Mouse (Mus musculus) heart, embryonic 14.5 days (tissue): ENCODE measurements around the gene Eid2. TPM values are rescaled to one million over a fixed set of nuclear protein-coding genes. Genes with fewer than 3 reads are reported as not detected.
A peak's percentile ranks its signal among the peaks of the same experiment; 100 is the strongest.

Experiments used
- ATAC-seq: fragments of 200-750 bp; cut with Nextera tagmentation; 2 replicates; pipeline ENCODE4 v1.8.0; 2017; ENCODE audit warnings: low read depth, moderate TSS enrichment; ENCODE audit not compliant: insufficient number of reproducible peaks, insufficient read depth, low FRiP score
- H3K27ac ChIP-seq, 2 experiments: fragments of 200-500 bp in 1 of 2; fragments of 300-500 bp in 1 of 2; sonication (generic) in 1 of 2; replicated peaks in 1 of 2; 2 replicates each; pipeline ENCODE4 v1.5.1; 2012 to 2014; ENCODE audit warnings: low read depth in 2 of 2, low read length in 2 of 2, control low read depth in 1 of 2, mild to moderate bottlenecking in 1 of 2, mixed read lengths in 1 of 2; ENCODE audit not compliant: control insufficient read depth in 1 of 2, insufficient read depth in 1 of 2
- H3K27me3 ChIP-seq: fragments of 300-500 bp; sonication (generic); 2 replicates; pipeline ENCODE4 v1.6.1; 2014; ENCODE audit warnings: mild to moderate bottlenecking, low read length, control low read depth; ENCODE audit not compliant: control insufficient read depth, insufficient read depth
- H3K36me3 ChIP-seq: fragments of 300-500 bp; sonication (generic); 2 replicates; pipeline ENCODE4 v1.6.1; 2014; ENCODE audit warnings: mild to moderate bottlenecking, control low read depth, low read length, mixed read lengths; ENCODE audit not compliant: control insufficient read depth, insufficient read depth
- H3K4me1 ChIP-seq, 2 experiments: fragments of 200-500 bp in 1 of 2; fragments of 300-500 bp in 1 of 2; sonication (generic) in 1 of 2; 2 replicates each; pipeline ENCODE4 v1.6.1; 2012 to 2014; ENCODE audit warnings: low read length in 2 of 2, control low read depth in 1 of 2, mixed read lengths in 1 of 2; ENCODE audit not compliant: control insufficient read depth in 2 of 2, insufficient read depth in 2 of 2
- H3K4me2 ChIP-seq: fragments of 300-500 bp; sonication (generic); 2 replicates; pipeline ENCODE4 v1.6.1; 2014; ENCODE audit warnings: mild to moderate bottlenecking, low read length
- H3K4me3 ChIP-seq, 2 experiments: fragments of 200-500 bp in 1 of 2; fragments of 300-500 bp in 1 of 2; sonication (generic) in 1 of 2; 2 replicates each; pipeline ENCODE4 v1.5.1; 2012 to 2014; ENCODE audit warnings: low read length in 2 of 2, mild to moderate bottlenecking in 2 of 2, control low read depth in 1 of 2, low read depth in 1 of 2, moderate library complexity in 1 of 2; ENCODE audit not compliant: control insufficient read depth in 1 of 2, insufficient read depth in 1 of 2
- H3K9ac ChIP-seq: fragments of 300-500 bp; sonication (generic); 2 replicates; pipeline ENCODE4 v1.6.1; 2014; ENCODE audit warnings: mild to moderate bottlenecking, low read length
- H3K9me3 ChIP-seq: fragments of 300-500 bp; sonication (generic); 2 replicates; pipeline ENCODE4 v1.6.1; 2016; ENCODE audit warnings: low read length, control low read depth; ENCODE audit not compliant: control insufficient read depth
- WGBS: fragments of 180-500 bp; shearing (Covaris S2); extraction: QIAGEN DNeasy Blood & Tissue Kit; methylation state at CpG from one replicate; pipeline ENCODE4 v1.1.7; 2014; 5-methylcytosine and 5-hydroxymethylcytosine counted together
- polyA plus RNA-seq: library from polyadenylated mRNA; unstranded; fragments of >200 nt; fragmentation: Nextera tagmentation; extraction: Ambion mirVana; gene quantifications from 2 replicates; pipeline ENCODE4 v1.2.1, GENCODE M21; 2014

Eid2 gene
- polyA plus RNA-seq, 1 experiment from 2014 or later = 10.3 TPM

DNA sequence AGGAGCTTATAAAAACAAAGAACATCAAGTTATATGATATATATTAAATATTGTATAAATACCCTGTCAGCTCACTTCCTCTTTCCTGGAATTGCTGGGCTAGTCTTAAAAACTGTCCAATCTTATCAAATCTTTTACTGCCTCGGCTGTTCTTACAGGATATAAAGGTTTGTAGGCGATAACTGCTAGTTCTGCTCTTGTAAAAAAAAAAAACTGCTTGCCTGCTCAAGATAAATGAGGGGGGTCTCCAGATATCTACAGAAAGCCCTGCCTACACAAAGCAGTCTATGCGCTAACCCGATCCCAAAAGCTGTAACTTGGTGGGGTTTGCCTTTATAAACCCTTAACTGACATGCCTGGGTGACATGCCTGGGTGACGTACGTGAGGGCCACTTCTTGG lies 13.1 kb upstream of the Eid2 start:
- H3K9ac ChIP-seq = no peak overlapping the region
- H3K9me3 ChIP-seq = peaks cover 5% of the 10 kb centered on the region
- ATAC-seq = no peak
- H3K4me2 ChIP-seq = no peak overlapping the region
- no peak overlapping the region for H3K4me3 ChIP-seq
- no peak overlapping the region for H3K27ac ChIP-seq
- H3K27me3 ChIP-seq = no peaks in the 10 kb centered on the region
- H3K4me1 ChIP-seq = no peaks in the 10 kb centered on the region
- WGBS = 79% methylated on average over 6 of the region's 6 CpGs
- H3K36me3 ChIP-seq = no peaks in the 10 kb centered on the region

DNA sequence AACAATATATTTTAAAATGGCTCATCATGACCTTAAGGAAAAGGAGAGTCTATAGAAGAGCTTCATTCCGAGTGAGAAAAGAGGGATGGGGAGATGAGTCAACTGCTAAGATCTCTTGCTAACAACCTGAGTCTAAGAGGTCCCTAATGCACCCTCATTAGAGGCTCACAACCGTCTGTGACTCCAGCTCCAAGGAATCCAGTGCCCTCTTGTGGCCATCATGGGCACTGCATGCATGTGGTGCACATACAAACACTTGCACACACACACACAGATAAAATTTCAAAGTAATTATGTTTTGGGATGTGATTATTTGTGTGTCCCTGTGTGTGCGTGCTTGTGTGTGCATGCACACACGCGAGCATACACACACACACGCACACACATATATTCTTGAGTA lies 12.2 kb upstream of the Eid2 start:
- no peak overlapping the region for H3K4me2 ChIP-seq
- ATAC-seq = no peak
- H3K4me3 ChIP-seq = no peak overlapping the region
- no peak overlapping the region for H3K9ac ChIP-seq
- WGBS = 81% methylated on average over 6 of the region's 6 CpGs
- H3K27ac ChIP-seq = no peak overlapping the region
- H3K4me1 ChIP-seq = no peaks in the 10 kb centered on the region
- peaks cover 5% of the 10 kb centered on the region for H3K9me3 ChIP-seq
- no peaks in the 10 kb centered on the region for H3K36me3 ChIP-seq
- no peaks in the 10 kb centered on the region for H3K27me3 ChIP-seq

DNA sequence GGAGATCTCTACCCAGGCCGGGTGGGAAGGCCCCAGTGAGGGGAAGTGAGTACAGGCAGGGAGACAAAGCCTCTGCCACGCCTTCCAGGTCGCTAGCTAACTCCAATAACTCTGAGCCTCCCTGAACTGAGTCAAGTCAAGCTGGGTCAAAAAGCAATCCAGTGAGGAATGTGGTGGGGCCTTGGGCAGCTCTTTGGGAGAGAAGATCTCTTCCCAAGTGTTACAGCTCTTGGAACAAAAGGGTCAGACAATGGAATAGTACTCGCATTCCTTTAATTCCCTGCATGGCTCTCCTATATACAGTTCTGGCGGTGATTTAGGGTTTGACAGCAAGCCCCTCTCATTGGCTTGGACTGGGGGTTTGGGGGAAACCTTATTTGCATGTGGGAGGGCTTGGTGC lies 4.8 kb upstream of the Eid2 start:
- Histone ChIP-seq H3K4me3 (no peak overlapping the region), H3K36me3 (no peaks in the 10 kb centered on the region), H3K4me1 (no peaks in the 10 kb centered on the region), H3K27me3 (no peaks in the 10 kb centered on the region), H3K27ac (no peak overlapping the region), H3K9ac (no peak overlapping the region), H3K4me2 (no peak overlapping the region), H3K9me3 (no peaks in the 10 kb centered on the region)
- 56% methylated on average over 5 of the region's 5 CpGs for WGBS
- no peak for ATAC-seq

DNA sequence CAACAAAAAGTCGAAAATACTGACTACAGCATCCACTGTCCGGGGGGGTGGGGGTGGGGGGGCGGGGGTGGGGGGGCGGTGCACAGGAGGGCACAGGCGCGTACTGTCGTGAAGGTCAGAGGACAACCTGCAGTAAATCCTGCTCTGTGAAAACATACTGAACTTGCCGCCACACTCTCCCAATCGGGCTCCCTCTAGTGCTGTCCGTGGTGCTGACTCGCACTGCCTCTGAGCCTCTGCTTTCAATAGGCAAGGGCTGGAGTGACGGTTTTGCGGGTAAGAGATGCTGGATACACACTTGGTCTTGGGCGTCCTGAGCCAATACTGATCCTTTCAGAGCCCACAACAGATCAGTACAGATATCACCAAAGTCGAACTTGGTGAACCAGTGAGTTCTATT lies 3.9 kb upstream of the Eid2 start:
- Histone ChIP-seq H3K36me3 (no peaks in the 10 kb centered on the region), H3K27ac (no peak overlapping the region), H3K27me3 (no peaks in the 10 kb centered on the region), H3K4me3 (no peak overlapping the region), H3K4me2 (no peak overlapping the region), H3K4me1 (peaks cover 4 to 5% of the 10 kb centered on the region in 2 experiments), H3K9me3 (no peaks in the 10 kb centered on the region), H3K9ac (no peak overlapping the region)
- no peak; the same call in 1 of the 2 replicates for ATAC-seq
- 4% methylated on average over 15 of the region's 15 CpGs for WGBS

DNA sequence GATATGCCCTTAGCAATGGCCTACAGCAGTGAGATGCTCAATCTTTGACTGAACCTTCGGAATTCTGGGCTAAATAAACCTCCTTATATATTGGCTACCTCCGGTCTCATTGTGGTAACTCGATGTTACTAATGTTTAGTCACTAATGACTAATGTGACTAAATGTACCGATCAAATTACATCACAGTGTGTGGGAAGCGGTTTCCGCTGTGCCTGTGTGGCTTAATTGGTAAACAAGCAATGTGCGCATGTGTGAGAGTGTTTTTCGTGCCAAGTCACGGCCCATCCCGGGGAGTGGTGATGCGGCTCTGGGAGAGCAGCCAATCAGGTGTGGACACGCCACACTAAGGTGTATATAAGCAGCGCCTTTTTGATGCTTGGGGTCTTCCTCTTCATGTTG lies 2.3 kb upstream of the Eid2 start:
- no peaks in the 10 kb centered on the region for H3K27me3 ChIP-seq
- H3K9me3 ChIP-seq = no peaks in the 10 kb centered on the region
- H3K27ac ChIP-seq = no peak overlapping the region
- no peak overlapping the region for H3K9ac ChIP-seq
- H3K4me3 ChIP-seq = no peak overlapping the region
- no peak overlapping the region for H3K4me2 ChIP-seq
- H3K4me1 ChIP-seq = peaks cover 5 to 9% of the 10 kb centered on the region in 2 experiments
- no peak for ATAC-seq
- no peaks in the 10 kb centered on the region for H3K36me3 ChIP-seq
- WGBS = 87% methylated on average over 13 of the region's 13 CpGs

DNA sequence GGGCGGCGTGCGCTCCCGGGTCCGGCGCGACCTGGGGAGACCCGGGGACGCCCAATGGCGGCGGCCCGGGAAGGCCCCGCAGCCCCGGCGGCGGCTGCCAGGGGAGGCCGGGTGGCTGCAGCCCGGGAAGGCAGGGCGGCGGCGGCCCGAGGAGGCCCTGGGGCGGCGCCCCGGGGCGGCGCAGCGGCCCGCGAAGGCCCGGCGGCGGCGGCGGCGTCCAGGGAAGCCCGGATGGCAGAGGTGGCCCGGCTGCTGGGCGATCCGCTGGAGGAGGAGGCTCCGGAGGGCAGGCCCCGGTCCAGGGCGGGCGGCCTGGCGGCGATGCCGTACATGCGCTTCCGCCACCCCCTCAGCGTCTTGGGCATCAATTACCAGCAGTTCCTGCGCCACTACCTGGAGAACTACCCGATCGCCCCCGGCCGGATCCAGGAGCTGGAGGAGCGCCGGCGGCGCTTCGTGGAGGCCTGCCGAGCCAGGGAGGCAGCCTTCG lies 406 bp downstream of the Eid2 start:
- H3K9me3 ChIP-seq = no peaks in the 10 kb centered on the region
- H3K4me3 ChIP-seq = peak overlapping the region; percentile 84 to 86
- WGBS = under 1% methylated on average over 39 of the region's 62 CpGs

DNA sequence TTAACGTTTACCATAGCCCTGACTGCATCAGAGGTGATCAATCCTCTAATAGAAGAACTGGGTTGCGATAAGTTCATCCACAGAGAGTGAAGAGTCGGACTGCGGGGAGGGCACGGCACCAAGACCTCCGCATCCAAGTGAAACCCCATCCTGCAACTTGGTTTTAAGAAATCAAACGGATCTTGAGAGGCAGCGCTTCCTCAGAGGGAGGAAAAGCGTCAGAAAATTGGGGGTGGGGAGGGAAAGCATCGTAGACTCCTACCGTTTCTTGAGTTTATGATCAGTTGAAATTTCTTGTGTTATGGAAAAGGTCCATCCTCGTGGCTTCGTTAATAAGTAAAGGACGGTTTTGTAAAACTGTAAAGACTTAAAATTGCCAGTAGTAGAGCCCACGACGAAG lies 895 bp downstream of the Eid2 start:
- no peak for ATAC-seq
- H3K9me3 ChIP-seq = no peaks in the 10 kb centered on the region
- peak overlapping the region; percentile 46 to 82; a peak in 2 of 4 replicates for H3K27ac ChIP-seq
- H3K4me3 ChIP-seq = peak overlapping the region; percentile 84 to 86
- H3K9ac ChIP-seq = peak overlapping the region; percentile 96
- H3K36me3 ChIP-seq = peaks cover 10% of the 10 kb centered on the region; the same call in 1 of the 2 replicates
- H3K4me1 ChIP-seq = peaks cover 5 to 9% of the 10 kb centered on the region in 2 experiments
- 30% methylated on average over 16 of the region's 16 CpGs for WGBS
- H3K4me2 ChIP-seq = peak overlapping the region; percentile 93
- no peaks in the 10 kb centered on the region for H3K27me3 ChIP-seq

More for the DNA sequence above, 406 bp downstream of the Eid2 start:
- H3K27me3 ChIP-seq = no peaks in the 10 kb centered on the region
- peaks cover 5 to 9% of the 10 kb centered on the region in 2 experiments for H3K4me1 ChIP-seq
- ATAC-seq = peak; percentile 54; the same call in 1 of the 2 replicates
- peak overlapping the region; percentile 96 for H3K9ac ChIP-seq
- H3K27ac ChIP-seq = peak overlapping the region; percentile 46 to 82
- H3K4me2 ChIP-seq = peak overlapping the region; percentile 93
- H3K36me3 ChIP-seq = peaks cover 10% of the 10 kb centered on the region; the same call in 1 of the 2 replicates

DNA sequence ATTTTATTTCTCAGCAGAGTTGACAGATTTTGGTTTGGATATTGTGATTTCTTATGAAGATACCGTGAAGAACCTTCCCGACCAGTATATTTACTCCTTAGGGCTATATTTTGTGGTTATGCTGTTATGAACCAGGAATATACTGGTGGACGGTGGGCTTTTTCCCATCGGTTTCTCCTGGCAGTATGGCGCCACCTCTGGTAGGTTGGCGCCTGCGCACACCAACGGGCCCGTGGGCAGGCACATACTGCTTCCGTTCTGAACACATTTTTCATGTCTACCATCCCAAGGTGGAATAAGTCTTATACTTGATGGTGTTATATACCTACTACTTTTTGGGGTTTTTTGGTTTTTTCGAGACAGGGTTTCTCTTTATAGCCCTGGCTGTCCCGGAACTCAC lies 1.7 kb downstream of the Eid2 start:
- WGBS = 91% methylated on average over 12 of the region's 12 CpGs
- Histone ChIP-seq H3K27me3 (no peaks in the 10 kb centered on the region), H3K9ac (no peak overlapping the region), H3K4me3 (no peak overlapping the region), H3K36me3 (peaks cover 10% of the 10 kb centered on the region; the same call in 1 of the 2 replicates), H3K4me1 (peaks cover 5 to 9% of the 10 kb centered on the region in 2 experiments), H3K4me2 (no peak overlapping the region), H3K27ac (no peak overlapping the region), H3K9me3 (no peaks in the 10 kb centered on the region)
- no peak for ATAC-seq
